Mouse (Mus musculus): ENCODE results near the gene Tsnaxip1. TPM values are rescaled to one million over a fixed set of nuclear protein-coding genes. Genes with fewer than 3 reads are reported as not detected.

Tsnaxip1 gene
- polyA plus RNA-seq, 1 experiment from 2014 or later: 0.19 TPM

GRCm38 (mm10) chr8:105801153-105801904, 26.2 kb upstream of the Tsnaxip1 start:
- Histone ChIP-seq H3K36me3 (peaks cover 22% of the 10 kb centered on the region), H3K27me3 (replicated peaks) (peaks cover 10% of the 10 kb centered on the region; the same call in 1 of the 2 replicates), H3K4me2 (peak overlapping the region; percentile 39), H3K4me1 (peaks cover 40% of the 10 kb centered on the region), H3K4me3 (peak overlapping the region; percentile 18), H3K27ac (replicated peaks) (peak overlapping the region; percentile 80), H3K9ac (no peak overlapping the region), H3K9me3 (no peaks in the 10 kb centered on the region)
- no peak for ATAC-seq (ENCODE audit: extremely low read depth, insufficient number of reproducible peaks, low FRiP score, low TSS enrichment)
- 83% methylated on average over 6 of the region's 6 CpGs for WGBS

- Histone ChIP-seq H3K4me2 (no peak overlapping the region), H3K27me3 (replicated peaks) (peaks cover 7% of the 10 kb centered on the region; the same call in 1 of the 2 replicates), H3K36me3 (peaks cover 26% of the 10 kb centered on the region), H3K9me3 (no peaks in the 10 kb centered on the region), H3K4me1 (peaks cover 43% of the 10 kb centered on the region), H3K4me3 (no peak overlapping the region), H3K9ac (no peak overlapping the region), H3K27ac (replicated peaks) (no peak overlapping the region)
- ATAC-seq (ENCODE audit: extremely low read depth, insufficient number of reproducible peaks, low FRiP score, low TSS enrichment): no peak
- 88% methylated on average over 7 of the region's 7 CpGs for WGBS
These were observed 22.7 kb upstream of the Tsnaxip1 start for GRCm38 (mm10) chr8:105804797-105805196.

GRCm38 (mm10) chr8:105805346-105805745, 22.2 kb upstream of the Tsnaxip1 start:
- Histone ChIP-seq H3K4me2 (no peak overlapping the region), H3K4me1 (peaks cover 40% of the 10 kb centered on the region), H3K9me3 (no peaks in the 10 kb centered on the region), H3K36me3 (peaks cover 26% of the 10 kb centered on the region), H3K4me3 (no peak overlapping the region), H3K27me3 (replicated peaks) (peaks cover 7% of the 10 kb centered on the region; the same call in 1 of the 2 replicates), H3K9ac (no peak overlapping the region), H3K27ac (replicated peaks) (no peak overlapping the region)
- WGBS: 71% methylated on average over 3 of the region's 3 CpGs
- no peak for ATAC-seq (ENCODE audit: extremely low read depth, insufficient number of reproducible peaks, low FRiP score, low TSS enrichment)

- WGBS: 79% methylated on average over 1 of the region's 1 CpGs
These were observed 21.6 kb upstream of the Tsnaxip1 start for GRCm38 (mm10) chr8:105805964-105806363.

GRCm38 (mm10) chr8:105807766-105808165, 19.8 kb upstream of the Tsnaxip1 start:
- 68% methylated on average over 5 of the region's 5 CpGs for WGBS
- peaks cover 25% of the 10 kb centered on the region for H3K36me3 ChIP-seq
- H3K9ac ChIP-seq: no peak overlapping the region
- peaks cover 44% of the 10 kb centered on the region for H3K4me1 ChIP-seq
- peak overlapping the region; percentile 2; the same call in 1 of the 2 replicates for H3K4me2 ChIP-seq
- no peaks in the 10 kb centered on the region for H3K27me3 ChIP-seq (replicated peaks)
- H3K9me3 ChIP-seq: no peaks in the 10 kb centered on the region
- no peak overlapping the region for H3K4me3 ChIP-seq
- ATAC-seq (ENCODE audit: extremely low read depth, insufficient number of reproducible peaks, low FRiP score, low TSS enrichment): no peak
- no peak overlapping the region for H3K27ac ChIP-seq (replicated peaks)

More at GRCm38 (mm10) chr8:105805964-105806363, 21.6 kb upstream of the Tsnaxip1 start:
- Histone ChIP-seq H3K36me3 (peaks cover 28% of the 10 kb centered on the region), H3K4me1 (peaks cover 40% of the 10 kb centered on the region), H3K27me3 (replicated peaks) (peaks cover 7% of the 10 kb centered on the region; the same call in 1 of the 2 replicates), H3K27ac (replicated peaks) (no peak overlapping the region), H3K4me2 (no peak overlapping the region), H3K9ac (no peak overlapping the region), H3K4me3 (no peak overlapping the region), H3K9me3 (no peaks in the 10 kb centered on the region)
- no peak for ATAC-seq (ENCODE audit: extremely low read depth, insufficient number of reproducible peaks, low FRiP score, low TSS enrichment)

GRCm38 (mm10) chr8:105808480-105808879, 19.1 kb upstream of the Tsnaxip1 start:
- Histone ChIP-seq H3K4me1 (peaks cover 44% of the 10 kb centered on the region), H3K9me3 (no peaks in the 10 kb centered on the region), H3K27me3 (replicated peaks) (no peaks in the 10 kb centered on the region), H3K27ac (replicated peaks) (no peak overlapping the region), H3K4me2 (no peak overlapping the region), H3K36me3 (peaks cover 30% of the 10 kb centered on the region), H3K4me3 (no peak overlapping the region), H3K9ac (no peak overlapping the region)
- 87% methylated on average over 2 of the region's 2 CpGs for WGBS
- no peak for ATAC-seq (ENCODE audit: extremely low read depth, insufficient number of reproducible peaks, low FRiP score, low TSS enrichment)

- peak overlapping the region; percentile 32 for H3K4me2 ChIP-seq
- peak overlapping the region; percentile 32; the same call in 1 of the 2 replicates for H3K27ac ChIP-seq (replicated peaks)
- 0 out of 2 replicates have a peak overlapping the region, but pooled peaks have one; percentile 7 for H3K9ac ChIP-seq
- no peak for ATAC-seq (ENCODE audit: extremely low read depth, insufficient number of reproducible peaks, low FRiP score, low TSS enrichment)
- H3K27me3 ChIP-seq (replicated peaks): no peaks in the 10 kb centered on the region
- H3K4me1 ChIP-seq: peaks cover 44% of the 10 kb centered on the region
- no peaks in the 10 kb centered on the region for H3K9me3 ChIP-seq
- 0 out of 2 replicates have a peak overlapping the region, but pooled peaks have one; percentile 9 for H3K4me3 ChIP-seq
- H3K36me3 ChIP-seq: peaks cover 19% of the 10 kb centered on the region
- WGBS: 78% methylated on average over 6 of the region's 6 CpGs
These were observed 17.2 kb upstream of the Tsnaxip1 start for GRCm38 (mm10) chr8:105810245-105810786.

GRCm38 (mm10) chr8:105811061-105811460, 16.5 kb upstream of the Tsnaxip1 start:
- WGBS: 69% methylated on average over 10 of the region's 10 CpGs

GRCm38 (mm10) chr8:105811543-105811942, 16.0 kb upstream of the Tsnaxip1 start:
- Histone ChIP-seq H3K4me1 (peaks cover 42% of the 10 kb centered on the region), H3K27ac (replicated peaks) (peak overlapping the region; percentile 34; the same call in 1 of the 2 replicates), H3K4me2 (peak overlapping the region; percentile 13; the same call in 1 of the 2 replicates), H3K9ac (no peak overlapping the region), H3K9me3 (no peaks in the 10 kb centered on the region), H3K36me3 (peaks cover 18% of the 10 kb centered on the region), H3K4me3 (no peak overlapping the region), H3K27me3 (replicated peaks) (no peaks in the 10 kb centered on the region)
- WGBS: 68% methylated on average over 3 of the region's 3 CpGs
- no peak for ATAC-seq (ENCODE audit: extremely low read depth, insufficient number of reproducible peaks, low FRiP score, low TSS enrichment)

More at GRCm38 (mm10) chr8:105811061-105811460, 16.5 kb upstream of the Tsnaxip1 start:
- no peak for ATAC-seq (ENCODE audit: extremely low read depth, insufficient number of reproducible peaks, low FRiP score, low TSS enrichment)
- no peaks in the 10 kb centered on the region for H3K9me3 ChIP-seq
- peaks cover 44% of the 10 kb centered on the region for H3K4me1 ChIP-seq
- H3K27ac ChIP-seq (replicated peaks): no peak overlapping the region
- H3K9ac ChIP-seq: no peak overlapping the region
- H3K36me3 ChIP-seq: peaks cover 18% of the 10 kb centered on the region
- H3K27me3 ChIP-seq (replicated peaks): no peaks in the 10 kb centered on the region
- no peak overlapping the region for H3K4me3 ChIP-seq
- peak overlapping the region; percentile 13; the same call in 1 of the 2 replicates for H3K4me2 ChIP-seq

GRCm38 (mm10) chr8:105812511-105812910, 15.0 kb upstream of the Tsnaxip1 start:
- 78% methylated on average over 5 of the region's 5 CpGs for WGBS

GRCm38 (mm10) chr8:105813241-105813640, 14.3 kb upstream of the Tsnaxip1 start:
- peaks cover 30% of the 10 kb centered on the region for H3K4me1 ChIP-seq
- H3K27ac ChIP-seq (replicated peaks): no peak overlapping the region
- H3K27me3 ChIP-seq (replicated peaks): no peaks in the 10 kb centered on the region
- 89% methylated on average over 6 of the region's 6 CpGs for WGBS
- H3K36me3 ChIP-seq: peaks cover 20% of the 10 kb centered on the region
- H3K9ac ChIP-seq: no peak overlapping the region
- H3K4me3 ChIP-seq: no peak overlapping the region
- no peak overlapping the region; the same call in 1 of the 2 replicates for H3K4me2 ChIP-seq
- no peak for ATAC-seq (ENCODE audit: extremely low read depth, insufficient number of reproducible peaks, low FRiP score, low TSS enrichment)
- H3K9me3 ChIP-seq: no peaks in the 10 kb centered on the region

More at GRCm38 (mm10) chr8:105812511-105812910, 15.0 kb upstream of the Tsnaxip1 start:
- no peak overlapping the region for H3K9ac ChIP-seq
- H3K27ac ChIP-seq (replicated peaks): no peak overlapping the region
- H3K36me3 ChIP-seq: peaks cover 18% of the 10 kb centered on the region
- no peaks in the 10 kb centered on the region for H3K9me3 ChIP-seq
- peaks cover 38% of the 10 kb centered on the region for H3K4me1 ChIP-seq
- H3K27me3 ChIP-seq (replicated peaks): no peaks in the 10 kb centered on the region
- peak overlapping the region; percentile 13; the same call in 1 of the 2 replicates for H3K4me2 ChIP-seq
- ATAC-seq (ENCODE audit: extremely low read depth, insufficient number of reproducible peaks, low FRiP score, low TSS enrichment): no peak
- H3K4me3 ChIP-seq: no peak overlapping the region

Data from heart, embryonic 13.5 days (tissue).